In the genomic region with DNA sequence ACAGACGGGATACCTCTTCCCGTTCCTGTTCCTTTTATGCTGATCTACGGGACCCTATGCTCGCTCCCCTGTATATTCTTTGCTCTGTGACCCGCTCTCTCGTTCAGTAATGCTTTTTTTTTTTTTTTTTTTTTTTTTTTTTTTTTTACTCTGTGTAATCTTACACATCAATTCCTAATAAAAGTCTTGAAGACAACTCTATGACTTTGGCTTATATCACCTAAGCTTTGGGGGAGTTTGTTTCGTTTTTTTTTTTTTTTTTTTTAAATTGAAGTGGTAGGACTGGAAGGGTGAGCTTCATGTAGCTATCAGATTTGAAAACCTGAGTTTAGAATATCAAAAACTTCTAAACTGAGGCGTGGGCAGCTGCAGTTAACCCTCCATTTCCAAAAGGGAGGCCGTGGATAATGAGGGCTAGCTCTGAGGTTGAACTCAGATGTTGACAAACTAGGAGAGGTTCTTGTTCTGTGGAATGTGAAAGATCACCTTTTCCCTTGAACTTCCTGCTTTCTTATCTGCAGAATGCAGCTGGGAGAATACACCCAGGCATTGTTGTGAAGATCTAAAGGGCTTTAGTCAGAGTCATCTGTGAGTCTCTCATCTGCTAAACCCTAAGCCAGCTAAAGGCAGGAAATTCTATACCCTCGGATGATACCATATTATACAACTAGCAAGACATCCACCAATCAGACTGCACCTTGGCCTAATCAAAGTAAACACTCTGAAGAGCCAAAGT, we compare ENCODE assay signal across 17 mouse cellular contexts. TPM values are rescaled to one million over a fixed set of nuclear protein-coding genes. Genes with fewer than 3 reads are reported as not detected.
DNase-seq lines count a peak whose midpoint lies in the region; ATAC-seq lines count a peak whose summit lies in the region.
"Had no signal": no experiment of that assay in that cellular context is flagged by ENCODE, and none has a peak within 500 bp of the region (broad histone marks: within the 10 kb centered on the region; RNA-seq: fewer than 3 reads in every experiment).

No protein-coding gene starts in this region.

- WGBS in forebrain, embryonic 10.5 days = 80% methylated on average over 10 of the region's 10 CpGs
- 75% methylated on average over 10 of the region's 10 CpGs for WGBS in forebrain, embryonic 12.5 days
- WGBS in lung, embryonic 16.5 days = 51% methylated on average over 10 of the region's 10 CpGs

- peak overlapping the region; percentile 58; the same call in 1 of the 2 replicates for H3K27ac ChIP-seq in forebrain, embryonic 10.5 days
- no peak overlapping the region for H3K27ac ChIP-seq in forebrain, embryonic 12.5 days
- H3K27ac ChIP-seq in lung, embryonic 16.5 days (ENCODE audit: low read length) = no peak overlapping the region
- H3K27ac ChIP-seq: kidney, embryonic 15.5 days; left cerebral cortex, adult 2 months; neural tube, embryonic 12.5 days had no signal

- ATAC-seq in forebrain, embryonic 12.5 days (ENCODE audit: low FRiP score) = no peak
- ATAC-seq in lung, embryonic 16.5 days (ENCODE audit: low read depth) = peak; percentile 23; the same call in 1 of the 2 replicates
- peak; percentile 61 for ATAC-seq in megakaryocyte progenitor cell, adult 5-6 weeks (replicated peaks; ENCODE audit: poor library complexity)
- ATAC-seq: forebrain, embryonic 14.5 days; hindbrain, embryonic 16.5 days; midbrain, embryonic 16.5 days had no signal

- DNase-seq in forebrain, embryonic 10.5 days (ENCODE audit: extremely low spot score, low spot score) = no peak
- no peak for DNase-seq in lung, postnatal 25 days (ENCODE audit: low spot score)
- DNase-seq in ZHBTc4 (ENCODE audit: low read depth, low spot score) = peak; percentile 29
- DNase-seq in cerebellum, adult 11-12 months = no peak
- DNase-seq in right cerebral cortex, postnatal 4 days = no peak
- DNase-seq: heart, adult 18-20 months; lung, postnatal 4 days had no signal

- peaks cover 9% of the 10 kb centered on the region for H3K4me1 ChIP-seq in forebrain, embryonic 10.5 days
- H3K4me1 ChIP-seq in forebrain, embryonic 12.5 days = no peaks in the 10 kb centered on the region
- no peaks in the 10 kb centered on the region; the same call in 1 of the 2 replicates for H3K4me1 ChIP-seq in lung, embryonic 16.5 days (replicated peaks; ENCODE audit: control insufficient read depth, insufficient read depth, low read length)
- H3K4me1 ChIP-seq: neural tube, embryonic 12.5 days had no signal

- H3K4me2 ChIP-seq in forebrain, embryonic 12.5 days = no peak overlapping the region
- H3K4me2 ChIP-seq in lung, embryonic 16.5 days (ENCODE audit: low read depth, low read length) = no peak overlapping the region
- H3K4me2 ChIP-seq: kidney, embryonic 15.5 days; neural tube, embryonic 12.5 days had no signal

- H3K36me3 ChIP-seq in forebrain, embryonic 10.5 days (replicated peaks) = no peaks in the 10 kb centered on the region
- no peaks in the 10 kb centered on the region for H3K36me3 ChIP-seq in forebrain, embryonic 12.5 days (replicated peaks)
- no peaks in the 10 kb centered on the region for H3K36me3 ChIP-seq in lung, embryonic 16.5 days (ENCODE audit: control insufficient read depth, insufficient read depth, low read length)
- H3K36me3 ChIP-seq: kidney, embryonic 15.5 days; neural tube, embryonic 12.5 days had no signal

- H3K9me3 ChIP-seq in forebrain, embryonic 10.5 days = no peaks in the 10 kb centered on the region
- no peaks in the 10 kb centered on the region for H3K9me3 ChIP-seq in forebrain, embryonic 12.5 days
- no peaks in the 10 kb centered on the region for H3K9me3 ChIP-seq in lung, embryonic 16.5 days (ENCODE audit: control insufficient read depth, low read length)
- H3K9me3 ChIP-seq: kidney, embryonic 15.5 days; neural tube, embryonic 12.5 days had no signal

- H3K9ac ChIP-seq in forebrain, embryonic 12.5 days = no peak overlapping the region
- H3K9ac ChIP-seq in lung, embryonic 16.5 days (ENCODE audit: low read length) = no peak overlapping the region
- H3K9ac ChIP-seq: kidney, embryonic 15.5 days; neural tube, embryonic 12.5 days had no signal

- H3K27me3 ChIP-seq in forebrain, embryonic 10.5 days (ENCODE audit: poor library complexity, severe bottlenecking) = no peaks in the 10 kb centered on the region
- no peaks in the 10 kb centered on the region for H3K27me3 ChIP-seq in forebrain, embryonic 12.5 days
- no peaks in the 10 kb centered on the region for H3K27me3 ChIP-seq in lung, embryonic 16.5 days (ENCODE audit: control insufficient read depth, insufficient read depth, low read depth, low read length)
- H3K27me3 ChIP-seq: kidney, embryonic 15.5 days; neural tube, embryonic 12.5 days had no signal

- H3K4me3 ChIP-seq in forebrain, embryonic 10.5 days = no peak overlapping the region
- H3K4me3 ChIP-seq in forebrain, embryonic 12.5 days (replicated peaks) = no peak overlapping the region
- H3K4me3 ChIP-seq in lung, embryonic 16.5 days (ENCODE audit: low read length) = no peak overlapping the region
- H3K4me3 ChIP-seq: kidney, embryonic 15.5 days; left cerebral cortex, adult 2 months; neural tube, embryonic 12.5 days had no signal

RNA-seq across cellular contexts. Expression of a gene that starts 3.1 kb away (rescaled TPM):
- 4.3 and 6.3 TPM in 2 replicates for polyA plus RNA-seq in forebrain, embryonic 10.5 days (2016; fragmentation: Nextera tagmentation; extraction: Ambion mirVana)
- 10.2 and 11.4 TPM in 2 replicates for polyA plus RNA-seq in forebrain, embryonic 12.5 days (2016; fragmentation: Nextera tagmentation; extraction: Ambion mirVana)
- 6.8 and 7.4 TPM in 2 replicates for polyA plus RNA-seq in lung, embryonic 16.5 days (2015; fragmentation: Nextera tagmentation; extraction: Ambion mirVana)
- total RNA-seq in megakaryocyte progenitor cell, adult 5-6 weeks (2015) = 1.7 and 2.0 TPM in 2 replicates
- total RNA-seq in megakaryocyte progenitor cell, adult 5-6 weeks (2017) = 0.74 and 1.9 TPM in 2 replicates

RNA-seq across cellular contexts. Expression of a gene that starts 17.9 kb away (rescaled TPM):
- 1.0 TPM in 2 replicates for polyA plus RNA-seq in forebrain, embryonic 10.5 days (2016; fragmentation: Nextera tagmentation; extraction: Ambion mirVana)
- 1.9 and 2.5 TPM in 2 replicates for polyA plus RNA-seq in forebrain, embryonic 12.5 days (2016; fragmentation: Nextera tagmentation; extraction: Ambion mirVana)
- polyA plus RNA-seq in lung, embryonic 16.5 days (2015; fragmentation: Nextera tagmentation; extraction: Ambion mirVana) = 0.95 and 1.1 TPM in 2 replicates
- 0.89 and 1.2 TPM in 2 replicates for total RNA-seq in megakaryocyte progenitor cell, adult 5-6 weeks (2015)
- total RNA-seq in megakaryocyte progenitor cell, adult 5-6 weeks (2017) = 1.1 and 2.1 TPM in 2 replicates
- total RNA-seq: layer of hippocampus, adult 18-20 months; left cerebral cortex, adult 2 months had no signal
